Mouse (Mus musculus) cerebellum, adult 9-11 months (tissue): ENCODE measurements around the gene Sox6.
"Not testable (repeated sequence)": the region's sequence is repeated elsewhere in the genome, so short reads cannot be mapped to it uniquely, and the experiment has no call there.

Experiments used
- DNase-seq: peaks from one replicate; pipeline ENCODE4 v3.0.0; 2022

The Sox6 gene

GRCm38 (mm10) chr7:115628766-115629165 is 409.8 kb downstream of the Sox6 start:
- DNase-seq = no peak

GRCm38 (mm10) chr7:115625956-115626355 is 412.6 kb downstream of the Sox6 start:
- DNase-seq = no peak

DNA sequence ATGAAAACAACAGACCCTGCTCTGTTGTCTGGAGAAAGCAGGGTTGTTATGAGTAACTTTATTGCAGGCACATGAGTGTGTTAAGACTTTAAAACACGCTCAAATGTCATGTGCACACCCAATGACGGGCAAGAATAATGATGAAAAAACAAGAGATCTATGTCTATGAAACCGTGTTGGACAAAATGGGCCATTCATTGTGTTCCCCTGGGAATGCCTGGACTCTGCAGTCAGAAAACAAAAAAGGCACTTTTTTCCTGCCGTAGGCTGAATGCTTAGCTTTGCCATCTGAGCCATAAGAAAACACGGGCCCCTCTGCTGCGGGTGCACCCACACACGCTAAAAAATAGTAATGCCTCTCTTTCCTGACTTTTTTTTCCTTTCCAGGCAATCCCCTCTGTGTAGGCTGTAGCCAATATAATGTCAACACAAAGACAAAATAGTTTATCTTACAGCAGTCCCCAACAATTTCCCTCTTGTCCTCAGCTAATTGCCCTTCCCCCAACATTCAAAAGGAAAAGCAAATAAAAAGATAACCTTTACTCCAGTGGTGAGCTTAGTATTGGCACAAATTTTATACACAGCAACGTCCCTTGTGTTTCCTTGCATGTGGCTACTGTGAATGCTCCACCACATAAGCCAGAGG is 413.6 kb downstream of the Sox6 start:
- no peak for DNase-seq

DNA sequence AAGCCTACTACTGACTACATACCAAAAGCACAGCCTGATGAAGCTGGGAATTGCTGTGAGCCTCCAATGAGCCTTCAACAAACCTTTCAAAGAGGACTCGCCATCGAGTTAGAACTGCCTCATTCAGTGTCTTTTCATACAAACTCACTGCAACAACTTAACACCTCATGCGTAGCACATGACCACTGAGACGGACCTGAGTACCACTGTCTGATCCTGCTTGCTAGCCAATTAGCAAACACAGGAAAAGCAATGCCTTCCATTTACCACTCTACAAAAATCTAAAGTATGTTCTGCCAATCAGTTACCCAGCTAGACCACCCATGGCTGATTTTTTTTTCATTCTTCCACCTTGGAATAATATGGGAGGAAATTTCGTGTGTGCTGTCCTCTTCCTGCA is 414.1 kb downstream of the Sox6 start:
- no peak for DNase-seq

GRCm38 (mm10) chr7:115615697-115616237 is 422.8 kb downstream of the Sox6 start:
- DNase-seq = no peak

GRCm38 (mm10) chr7:115607485-115607884 is 431.1 kb downstream of the Sox6 start:
- no peak for DNase-seq

DNA sequence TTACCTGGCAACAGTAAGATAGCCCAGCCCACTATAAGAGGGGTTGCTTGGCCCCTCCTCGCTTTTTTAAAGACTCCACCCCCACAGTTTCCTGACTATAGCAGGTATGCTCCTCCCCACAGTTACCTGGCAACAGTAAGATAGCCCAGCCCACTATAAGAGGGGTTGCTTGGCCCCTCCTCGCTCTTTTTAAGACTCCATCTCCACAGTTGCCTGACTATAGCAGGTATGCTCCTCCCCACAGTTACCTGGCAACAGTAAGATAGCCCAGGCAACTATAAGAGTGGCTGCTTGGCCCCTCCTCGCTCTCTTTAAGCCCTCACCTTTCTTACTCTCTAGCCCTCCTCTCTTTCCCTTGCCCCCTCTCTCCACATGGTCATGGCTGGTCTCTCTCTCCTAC is 432.5 kb downstream of the Sox6 start:
- DNase-seq = not testable (repeated sequence)

- DNase-seq = no peak
These were observed 433.7 kb downstream of the Sox6 start for GRCm38 (mm10) chr7:115604883-115605282.

DNA sequence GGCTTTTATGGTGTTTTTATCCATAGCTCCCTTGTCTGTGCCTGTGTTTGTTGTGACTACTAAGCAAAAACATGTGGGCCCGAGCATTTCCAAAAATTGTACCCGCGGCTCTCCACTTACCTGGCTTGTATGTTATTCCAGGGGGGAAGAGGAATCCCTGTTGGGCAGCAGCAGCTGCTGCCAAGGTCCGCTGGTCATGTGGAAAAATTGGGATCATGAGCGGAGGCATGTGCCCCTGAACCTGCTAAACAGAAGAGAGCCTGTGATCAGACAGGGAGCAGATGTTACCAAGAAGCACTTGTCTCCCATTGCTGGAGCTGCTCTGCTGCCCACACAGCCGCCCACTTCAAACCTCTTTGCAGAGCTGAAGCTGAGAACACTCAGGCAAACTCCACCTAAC is 441.2 kb downstream of the Sox6 start:
- DNase-seq = no peak

DNA sequence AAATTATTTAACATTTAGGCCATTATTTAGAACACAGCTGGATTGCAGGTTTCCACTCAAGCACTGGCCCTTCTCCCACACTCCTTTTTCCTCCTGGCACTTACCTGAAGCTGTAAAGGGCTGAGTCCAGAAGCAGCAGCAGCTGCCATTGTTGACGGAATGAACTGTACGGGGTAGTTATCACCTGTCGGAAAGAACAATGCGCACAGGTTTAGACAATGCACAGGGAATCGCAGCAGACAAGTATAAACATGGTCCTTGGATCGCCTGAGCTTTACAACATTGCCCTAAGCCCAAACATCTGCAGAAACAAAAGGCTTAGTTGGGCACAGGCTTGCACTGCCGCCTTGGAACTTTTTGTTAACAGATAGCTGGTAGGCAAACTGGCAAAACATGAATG is 458.1 kb downstream of the Sox6 start:
- no peak for DNase-seq

DNA sequence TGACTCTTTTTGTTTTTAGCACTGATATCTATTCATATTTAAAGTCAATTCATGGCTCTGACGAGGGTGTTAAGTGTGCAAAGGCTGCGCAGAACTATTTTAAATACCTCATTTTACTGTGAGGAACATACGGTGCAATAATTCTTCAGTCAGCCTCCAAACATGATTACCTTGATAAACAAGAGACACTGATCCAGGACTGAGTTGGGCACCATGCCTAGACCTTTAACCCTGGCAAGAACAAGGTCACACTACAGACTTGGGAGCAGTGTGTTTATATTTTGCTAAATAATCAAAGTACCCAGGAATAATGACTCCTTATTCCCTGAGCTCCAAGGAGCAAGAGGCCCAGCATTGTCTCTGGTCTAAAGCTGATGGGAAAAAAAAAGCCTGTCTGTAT is 458.8 kb downstream of the Sox6 start:
- no peak for DNase-seq

DNA sequence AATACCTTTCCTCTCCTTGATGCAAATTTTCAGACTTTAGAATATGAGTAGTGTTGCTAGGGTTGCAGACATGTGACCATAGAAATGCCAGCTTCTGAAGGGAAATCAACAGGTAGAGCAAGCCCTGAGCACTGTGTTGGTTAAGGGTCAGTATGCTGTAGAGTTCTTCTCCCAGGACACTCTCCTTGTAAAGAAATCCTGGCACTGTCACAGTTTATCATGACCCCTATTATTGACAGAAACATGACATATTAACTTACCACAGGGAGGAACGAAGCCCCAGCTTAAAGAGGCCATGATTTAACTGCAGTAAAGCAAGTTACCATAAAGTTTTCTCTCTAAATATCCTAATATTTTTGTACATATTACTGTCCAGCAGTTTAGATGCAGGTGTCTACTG is 462.2 kb downstream of the Sox6 start:
- no peak for DNase-seq

GRCm38 (mm10) chr7:115574834-115575233 is 463.8 kb downstream of the Sox6 start:
- DNase-seq = no peak

- DNase-seq = no peak
These were observed 469.8 kb downstream of the Sox6 start for GRCm38 (mm10) chr7:115568821-115569240.

DNA sequence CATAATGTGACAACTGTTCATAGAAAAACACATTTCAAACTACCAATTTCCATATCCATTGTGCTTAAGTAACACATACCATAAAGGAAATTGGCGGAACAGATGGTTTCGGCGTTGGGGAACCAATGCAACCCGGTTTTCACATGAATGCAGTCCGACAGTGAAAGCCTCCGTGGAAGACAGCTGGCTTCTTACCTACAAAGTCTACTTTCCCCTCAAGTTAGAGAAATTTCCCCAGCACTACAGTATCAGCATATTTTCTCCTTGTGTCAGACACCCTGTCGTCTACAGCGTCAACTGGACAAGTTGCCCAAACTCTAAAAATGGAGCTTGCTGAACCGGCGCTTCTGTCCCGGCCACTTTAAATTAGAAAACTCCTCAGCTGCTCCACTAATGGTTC is 470.3 kb downstream of the Sox6 start:
- DNase-seq = no peak

DNA sequence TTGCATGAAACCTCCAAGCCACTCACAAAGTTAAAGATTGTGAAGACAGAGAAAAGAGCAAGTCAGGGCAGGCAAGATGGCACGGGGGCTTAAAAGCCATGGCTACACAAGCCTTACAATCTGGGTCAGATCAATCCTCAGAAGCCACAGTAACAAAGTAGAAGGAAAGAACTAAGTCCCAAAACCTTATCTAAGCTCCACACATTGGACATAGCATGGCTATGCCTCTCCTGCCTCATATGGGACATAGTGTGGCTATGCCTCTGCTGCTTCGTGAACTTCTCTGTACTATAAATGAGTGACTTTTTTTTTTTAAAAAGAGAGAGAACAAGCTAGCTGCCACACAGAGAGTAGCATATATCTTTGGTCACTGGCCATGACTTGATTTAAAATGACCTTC is 471.8 kb downstream of the Sox6 start:
- no peak for DNase-seq

GRCm38 (mm10) chr7:115565060-115565426 is 473.6 kb downstream of the Sox6 start:
- DNase-seq = no peak

GRCm38 (mm10) chr7:115564359-115565059 is 474.1 kb downstream of the Sox6 start:
- DNase-seq = no peak

GRCm38 (mm10) chr7:115556677-115557076 is 481.9 kb downstream of the Sox6 start:
- DNase-seq = no peak

DNA sequence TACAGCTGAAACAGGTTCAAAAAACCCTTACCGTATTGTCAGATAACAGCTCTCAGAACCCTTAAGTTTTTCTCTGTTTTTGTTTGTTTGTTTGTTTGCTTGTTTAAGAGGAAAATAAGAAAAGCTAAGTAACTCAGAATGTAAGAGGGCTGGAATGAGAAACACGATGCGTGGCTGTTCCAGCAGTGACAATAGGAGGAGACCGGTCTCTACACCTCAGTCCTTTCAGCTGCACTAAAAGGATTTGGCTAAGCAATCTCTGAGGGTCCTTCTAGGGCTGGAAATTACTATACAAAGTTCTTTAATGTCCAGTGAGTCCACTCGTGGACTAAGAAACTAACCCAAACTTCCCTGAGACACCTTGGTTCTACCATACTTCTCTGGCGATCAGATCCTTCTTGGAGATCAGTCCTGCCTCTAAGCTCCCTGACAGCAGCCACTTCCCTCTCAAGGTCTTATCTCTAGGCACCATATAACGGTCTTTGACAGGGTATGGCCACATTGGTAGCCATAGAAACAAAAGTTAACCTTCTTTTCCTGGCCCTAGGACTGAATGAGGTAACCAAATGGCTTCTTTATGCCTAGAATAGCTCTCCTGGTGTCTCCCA is 488.3 kb downstream of the Sox6 start:
- DNase-seq = no peak

- no peak for DNase-seq
These were observed 488.9 kb downstream of the Sox6 start for GRCm38 (mm10) chr7:115549670-115550069.

DNA sequence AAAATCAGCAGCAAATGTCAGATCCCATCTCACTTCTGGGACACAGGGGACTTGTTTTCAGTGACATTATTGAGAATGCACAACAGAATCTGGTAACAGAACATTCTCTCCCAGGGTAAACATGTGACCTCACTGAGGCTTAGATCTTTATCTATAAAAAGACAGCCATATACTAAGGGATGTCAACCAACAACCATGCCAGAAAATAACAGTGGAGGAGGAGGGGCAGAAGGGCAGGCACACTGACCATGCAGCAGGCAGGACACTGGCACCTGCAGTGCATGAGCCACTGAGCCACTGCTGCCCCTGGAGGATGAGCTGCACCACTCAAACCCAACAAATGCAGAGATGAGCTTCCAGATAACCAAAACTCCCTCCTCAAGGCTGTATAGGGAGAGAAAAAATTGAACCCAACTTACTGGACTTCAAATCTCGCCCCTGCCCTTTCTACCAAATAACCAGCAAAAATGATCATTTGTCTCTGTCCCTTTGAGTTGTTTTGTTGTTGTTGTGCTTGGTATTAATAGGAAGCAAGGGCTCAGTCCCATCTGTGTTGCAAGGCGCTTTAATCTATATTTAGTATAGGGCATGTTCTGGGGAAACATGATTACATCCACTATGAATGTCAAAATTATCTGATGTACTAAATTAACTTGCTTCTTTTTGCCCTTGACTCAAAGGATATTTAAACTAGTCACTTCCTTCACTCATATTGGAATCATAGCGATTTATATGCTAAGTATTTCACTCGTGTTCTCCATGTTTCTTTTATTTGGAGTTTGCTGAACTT is 492.8 kb downstream of the Sox6 start:
- DNase-seq = no peak

GRCm38 (mm10) chr7:115543596-115543995 is 495.0 kb downstream of the Sox6 start:
- no peak for DNase-seq
